Mouse (Mus musculus) G1E (cell line): ENCODE data around the gene Smndc1.

Experiments used
- CTCF ChIP-seq: IDR thresholded peaks from 2 replicates; pipeline ENCODE4 v1.5.1; 2012; ENCODE audit warnings: low read depth, low read length, inconsistent platforms, mixed read lengths
- GATA1 ChIP-seq: IDR thresholded peaks from 2 replicates; pipeline ENCODE4 v1.6.1; 2012; ENCODE audit warnings: borderline replicate concordance, low read length, inconsistent platforms, mixed read lengths

DNA sequence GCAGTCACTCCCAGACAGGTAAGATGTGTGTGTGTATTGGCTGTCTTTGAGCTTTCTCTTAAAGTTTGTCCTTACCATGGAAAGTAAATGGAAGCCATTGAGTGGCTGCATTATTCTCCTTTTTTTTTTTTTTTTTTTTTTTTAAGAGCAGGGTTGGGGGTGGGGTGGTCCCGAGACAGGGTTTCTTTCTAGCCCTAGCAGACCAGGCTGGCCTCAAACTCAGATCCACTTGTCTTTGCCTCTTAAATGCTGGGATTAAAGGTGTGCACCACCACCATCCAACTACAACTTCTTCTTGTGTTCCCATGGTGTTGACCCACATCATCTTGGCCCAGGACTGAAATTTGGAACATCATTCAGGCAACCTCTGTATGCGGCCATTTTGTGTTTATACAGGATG is 16.8 kb downstream of the Smndc1 start:
- TF ChIP-seq CTCF (no peak), GATA1 (no peak)
